Mouse (Mus musculus) gastrocnemius, adult 2 months (tissue): ENCODE results near the gene AC129217.1. TPM values are rescaled to one million over a fixed set of nuclear protein-coding genes. Genes with fewer than 3 reads are reported as not detected.
"Not testable (repeated sequence)": the region's sequence is repeated elsewhere in the genome, so short reads cannot be mapped to it uniquely, and the experiment has no call there.

ENCODE experiments used
- DNase-seq: peaks from one replicate; pipeline ENCODE4 v3.0.0; 2022
- H3K27ac ChIP-seq: fragments of 200-600 bp; 2 replicates; pipeline ENCODE4 v1.8.1; 2022; ENCODE audit warnings: mild to moderate bottlenecking
- H3K4me3 ChIP-seq: fragments of 200-600 bp; 2 replicates; pipeline ENCODE4 v1.8.1; 2022; ENCODE audit warnings: mild to moderate bottlenecking, moderate library complexity
- CTCF ChIP-seq: fragments of 200-600 bp; IDR thresholded peaks from 2 replicates; pipeline ENCODE4 v1.8.1; 2022; ENCODE audit warnings: antibody characterized with exemption, mild to moderate bottlenecking, moderate library complexity
- intact Hi-C: fragments of 180-260 bp; cut with DNase I; formaldehyde crosslinking; loops from one replicate; pipeline ENCODE4 v1.15.1; 2025
- total RNA-seq, 2 experiments: library from RNA; stranded (reverse); gene quantifications; 2 replicates each; pipeline ENCODE4 v1.2.3; 2021

AC129217.1 gene
- total RNA-seq, 2 experiments from 2014 or later, result not detected

DNA sequence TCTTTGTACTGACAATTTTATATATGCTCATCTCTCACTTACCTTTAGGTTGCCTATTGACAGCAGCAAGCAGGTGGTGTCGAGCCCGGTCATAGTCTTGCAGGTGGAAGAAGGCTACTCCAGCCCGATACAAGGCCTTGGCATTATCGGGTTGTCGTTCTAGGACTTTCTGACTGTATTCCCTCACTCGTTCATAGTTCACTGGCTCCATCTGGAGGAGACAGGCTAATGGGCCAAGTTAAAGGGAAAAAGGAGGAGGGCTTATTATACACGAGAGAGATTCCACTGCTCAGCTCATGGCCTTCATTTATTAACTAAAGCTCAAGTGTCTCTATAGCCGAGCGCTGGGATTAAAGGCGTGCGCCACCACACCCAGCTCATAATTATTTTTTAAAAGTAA, 13.8 kb upstream of the AC129217.1 start:
- no peak for TF ChIP-seq CTCF
- no peak overlapping the region for H3K27ac ChIP-seq
- intact Hi-C loops, result no loop called here
- DNase-seq, result no peak
- no peak overlapping the region for H3K4me3 ChIP-seq

- intact Hi-C loops, result no loop called here
- no peak for TF ChIP-seq CTCF
- no peak overlapping the region for H3K27ac ChIP-seq
- DNase-seq, result no peak
- no peak overlapping the region for H3K4me3 ChIP-seq
Measured at GRCm38 (mm10) chr19:8817001-8817400, 12.6 kb upstream of the AC129217.1 start.

GRCm38 (mm10) chr19:8818301-8818798, 11.2 kb upstream of the AC129217.1 start:
- intact Hi-C loops, result loop anchor here (2.0 kb wide), 2 partner anchors 16 to 96 kb away; partner anchors contain the start of genes Slc3a2 and Zbtb3
- TF ChIP-seq CTCF, result no peak
- no peak for DNase-seq
- peak overlapping the region; percentile 86 for H3K4me3 ChIP-seq
- peak overlapping the region; percentile 100 for H3K27ac ChIP-seq

DNA sequence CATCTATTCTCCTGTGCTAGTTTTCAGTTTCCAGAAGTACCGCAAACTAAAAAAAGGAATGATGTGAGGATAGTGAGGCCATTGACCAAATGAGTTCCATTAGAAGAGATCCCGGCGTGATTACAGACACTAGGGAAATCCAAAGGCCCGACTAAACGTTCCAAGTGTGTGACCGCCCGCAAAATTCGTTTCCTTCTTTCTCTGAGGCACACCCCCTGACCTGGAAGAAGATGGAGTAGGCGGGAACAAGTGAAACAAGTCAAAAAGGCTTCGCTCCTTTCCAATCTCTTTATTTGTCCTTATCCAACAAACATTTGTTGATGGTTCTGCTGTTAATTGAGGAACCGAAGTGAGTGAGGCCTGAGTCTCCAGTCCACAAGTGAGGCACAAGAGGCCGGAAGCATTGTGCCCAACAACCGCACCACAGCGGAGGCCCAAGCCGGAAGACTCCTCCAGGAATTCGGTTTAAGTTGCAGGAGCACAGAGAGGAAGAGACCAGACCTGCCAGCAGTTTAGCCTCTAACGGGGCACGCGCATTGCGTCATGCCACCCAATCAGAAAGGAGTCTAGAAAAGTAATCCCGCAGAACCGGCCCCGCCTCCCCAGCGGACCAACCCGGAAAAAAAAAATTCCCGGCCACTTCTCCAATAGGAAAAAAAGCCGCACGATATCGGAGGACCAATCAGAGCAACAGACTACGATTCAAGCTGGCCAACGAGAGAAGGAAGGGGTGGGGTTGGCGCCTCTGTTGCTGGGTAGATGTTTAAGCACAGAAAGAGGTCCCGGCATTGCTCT, 10.6 kb upstream of the AC129217.1 start, which contains the start of gene Ttc9c:
Ttc9c (minus strand) TSS at position 533 of the 795 bp plus-strand sequence.
- Histone ChIP-seq H3K4me3 (peak within 1 kb of the TSS; percentile 86), H3K27ac (peak within 1 kb of the TSS; percentile 100)
- no peak for TF ChIP-seq CTCF
- DNase-seq, result peak; percentile 97
- intact Hi-C loops, result loop anchor here (2.0 kb wide), 2 partner anchors 16 to 96 kb away; partner anchors contain the start of genes Slc3a2 and Zbtb3

- no peak for TF ChIP-seq CTCF
- H3K4me3 ChIP-seq, result peak within 1 kb of the TSS; percentile 86
- H3K27ac ChIP-seq, result peak within 1 kb of the TSS; percentile 100
- peak; percentile 99 for DNase-seq
- intact Hi-C loops, result loop anchor here (2.0 kb wide), 2 partner anchors 17 to 97 kb away; partner anchors contain the start of genes Slc3a2 and Zbtb3
Measured at GRCm38 (mm10) chr19:8819596-8820423, 9.8 kb upstream of the AC129217.1 start, which contains the start of gene Hnrnpul2. Gene Hnrnpul2 (plus strand): TSS chr19:8820010.

DNA sequence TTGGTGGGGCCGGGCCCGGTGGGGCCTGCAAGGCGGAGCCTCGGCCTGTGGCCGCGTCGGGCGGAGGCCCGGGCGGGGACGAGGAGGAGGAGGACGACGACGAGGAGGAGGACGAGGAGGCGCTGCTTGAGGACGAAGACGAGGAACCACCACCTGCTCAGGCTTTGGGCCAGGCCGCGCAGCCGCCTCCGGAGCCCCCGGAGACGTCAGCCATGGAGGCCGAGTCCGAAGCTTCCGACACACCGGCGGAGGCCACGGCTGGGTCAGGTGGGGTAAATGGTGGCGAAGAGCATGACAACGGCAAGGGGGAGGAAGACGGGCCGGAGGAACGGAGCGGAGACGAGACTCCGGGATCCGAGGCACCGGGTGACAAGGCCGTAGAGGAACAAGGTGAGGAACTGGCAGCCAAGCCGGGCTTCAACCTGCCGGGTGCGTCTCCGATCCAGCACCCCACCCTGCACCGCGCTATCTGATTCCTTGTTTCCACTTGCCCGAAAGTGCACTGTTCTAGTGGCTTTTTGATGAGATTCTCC, 9.1 kb upstream of the AC129217.1 start:
- H3K27ac ChIP-seq, result peak overlapping the region; percentile 100
- DNase-seq, result no peak
- intact Hi-C loops, result no loop called here

GRCm38 (mm10) chr19:8821146-8821545, 8.4 kb upstream of the AC129217.1 start:
- peak overlapping the region; percentile 86 for H3K4me3 ChIP-seq
- intact Hi-C loops, result no loop called here
- peak overlapping the region; percentile 100 for H3K27ac ChIP-seq
- no peak for DNase-seq
- no peak for TF ChIP-seq CTCF

More for the DNA sequence above, 9.1 kb upstream of the AC129217.1 start:
- no peak for TF ChIP-seq CTCF
- H3K4me3 ChIP-seq, result peak overlapping the region; percentile 86

DNA sequence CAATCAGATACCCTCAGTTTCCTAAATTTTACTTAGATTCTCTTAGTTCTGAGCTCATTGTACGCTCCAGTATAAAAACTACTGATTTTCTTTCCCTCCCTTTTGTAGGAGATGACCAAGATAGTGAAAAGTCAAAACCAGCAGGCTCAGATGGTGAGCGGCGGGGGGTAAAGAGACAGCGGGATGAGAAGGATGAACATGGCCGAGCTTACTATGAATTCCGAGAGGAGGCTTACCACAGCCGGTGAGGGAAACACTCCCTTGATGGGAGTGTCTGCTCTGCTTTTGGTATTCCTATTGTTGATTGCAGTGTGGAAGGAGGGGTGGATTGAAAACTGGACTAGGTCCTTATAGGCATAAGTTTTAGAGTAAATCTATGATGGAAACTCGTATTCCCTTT, 6.9 kb upstream of the AC129217.1 start:
- no peak overlapping the region for H3K27ac ChIP-seq
- DNase-seq, result no peak
- peak overlapping the region; percentile 86 for H3K4me3 ChIP-seq
- intact Hi-C loops, result no loop called here
- TF ChIP-seq CTCF, result no peak

DNA sequence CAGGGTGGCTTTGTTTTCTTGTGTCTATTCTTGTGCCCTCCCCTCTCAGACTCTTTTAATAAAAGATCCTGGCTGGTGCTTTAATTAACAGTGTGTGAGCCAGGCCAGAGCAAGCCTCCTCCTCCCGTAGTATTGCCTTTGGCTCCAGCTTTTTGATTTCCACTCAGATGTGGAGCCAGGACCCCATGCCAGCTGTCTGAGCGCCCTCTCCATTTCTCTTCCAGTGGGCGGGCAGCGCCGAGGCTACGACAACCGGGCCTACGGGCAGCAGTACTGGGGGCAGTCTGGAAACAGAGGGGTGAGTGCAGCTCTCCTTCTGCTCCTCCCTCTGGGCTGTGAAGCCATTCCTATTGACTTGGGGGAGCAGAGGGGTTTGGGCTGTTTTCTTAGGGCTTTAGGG, 1.1 kb downstream of the AC129217.1 start:
- intact Hi-C loops, result no loop called here
- Histone ChIP-seq H3K4me3 (no peak overlapping the region), H3K27ac (no peak overlapping the region)
- no peak for TF ChIP-seq CTCF
- DNase-seq, result no peak

DNA sequence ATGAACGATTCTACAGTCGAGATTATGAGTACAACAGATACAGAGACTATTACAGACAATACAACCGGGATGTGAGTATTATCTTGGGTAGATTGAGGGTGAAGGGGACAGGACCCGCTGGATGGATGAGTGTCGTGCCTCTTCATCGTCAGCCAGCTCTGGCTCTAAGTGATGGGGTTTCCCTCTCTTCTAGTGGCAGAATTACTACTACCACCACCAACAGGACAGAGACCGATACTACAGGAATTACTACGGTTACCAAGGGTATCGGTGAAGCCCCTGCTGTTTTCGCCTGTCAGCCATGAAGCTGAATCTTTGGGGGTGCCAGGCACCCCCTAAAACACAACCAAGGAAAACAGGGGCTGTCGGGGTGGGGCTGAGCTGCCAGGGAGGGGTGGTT, 1.7 kb downstream of the AC129217.1 start:
- TF ChIP-seq CTCF, result no peak
- DNase-seq, result no peak
- Histone ChIP-seq H3K27ac (no peak overlapping the region), H3K4me3 (no peak overlapping the region)
- intact Hi-C loops, result no loop called here

- intact Hi-C loops, result no loop called here
- Histone ChIP-seq H3K4me3 (no peak overlapping the region), H3K27ac (no peak overlapping the region)
- no peak for DNase-seq
- TF ChIP-seq CTCF, result no peak
Measured at GRCm38 (mm10) chr19:8832971-8833370, 3.4 kb downstream of the AC129217.1 start.

DNA sequence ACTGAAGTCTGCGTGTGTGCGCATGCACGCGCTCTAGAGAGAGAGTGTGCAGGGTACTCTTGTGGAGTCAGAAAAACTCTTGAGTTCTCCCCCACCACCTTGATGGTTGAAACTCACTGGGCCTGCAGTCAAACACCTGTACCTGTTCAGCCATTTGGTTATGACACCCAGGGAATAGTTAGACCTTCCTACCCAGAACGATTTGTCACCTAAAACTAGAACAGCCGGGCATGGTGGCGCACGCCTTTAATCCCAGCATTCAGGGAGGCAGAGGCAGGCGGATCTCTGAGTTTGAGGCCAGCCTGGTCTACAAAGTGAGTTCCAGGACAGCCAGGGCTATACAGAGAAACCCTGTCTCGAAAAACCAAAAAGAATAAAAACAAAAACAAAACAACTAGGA, 6.8 kb downstream of the AC129217.1 start:
- intact Hi-C loops, result not testable (repeated sequence)

More for the DNA sequence above, 6.8 kb downstream of the AC129217.1 start:
- H3K27ac ChIP-seq, result peak overlapping the region; percentile 94; the same call in 1 of the 2 replicates
- not testable (repeated sequence) for DNase-seq, H3K4me3 ChIP-seq
